Mouse (Mus musculus): ENCODE measurements around the gene Stam2.

GRCm38 (mm10) chr2:52694604-52695003 is 47.5 kb downstream of the Stam2 start:
- TF ChIP-seq CTCF (IDR thresholded peaks at IDR 0.05; ENCODE audit: control insufficient read depth, insufficient read depth, insufficient read length) (no peak), MAX (IDR thresholded peaks at IDR 0.05) (no peak), MYOD1 (IDR thresholded peaks at IDR 0.05; ENCODE audit: control insufficient read depth, insufficient read length, low read depth) (no peak), MYOG (IDR thresholded peaks at IDR 0.05; ENCODE audit: control insufficient read depth, extremely low read depth, insufficient read length) (no peak)

Data from C2C12 (cell line).